Mouse (Mus musculus) stomach, postnatal 0 days (tissue): ENCODE data around the gene Zfp9. TPM values are rescaled to one million over a fixed set of nuclear protein-coding genes. Genes with fewer than 3 reads are reported as not detected.

ENCODE experiments used
- ATAC-seq: fragments of 200-750 bp; cut with Nextera tagmentation; 2 replicates; pipeline ENCODE4 v1.8.0; 2017; ENCODE audit not compliant: low FRiP score, low TSS enrichment
- DNase-seq: peaks from one replicate; pipeline ENCODE4 v3.0.0-alpha.2; 2016; ENCODE audit warnings: low spot score
- H3K27ac ChIP-seq: fragments of 300-500 bp; sonication (generic); replicated peaks from 2 replicates; pipeline ENCODE4 v1.5.1; 2014; ENCODE audit warnings: mild to moderate bottlenecking, control low read depth
- H3K27me3 ChIP-seq: fragments of 300-500 bp; sonication (generic); 2 replicates; pipeline ENCODE4 v1.6.1; 2014; ENCODE audit warnings: low read length; ENCODE audit not compliant: control insufficient read depth, insufficient read depth
- H3K36me3 ChIP-seq: fragments of 300-500 bp; sonication (generic); 2 replicates; pipeline ENCODE4 v1.6.1; 2014; ENCODE audit warnings: low read length, mixed read lengths; ENCODE audit not compliant: control insufficient read depth, insufficient read depth
- H3K4me1 ChIP-seq: fragments of 300-500 bp; sonication (generic); replicated peaks from 2 replicates; pipeline ENCODE4 v1.6.1; 2014; ENCODE audit warnings: antibody characterized with exemption; ENCODE audit not compliant: control insufficient read depth, insufficient read depth
- H3K4me2 ChIP-seq: fragments of 300-500 bp; sonication (generic); replicated peaks from 2 replicates; pipeline ENCODE4 v1.6.1; 2014; ENCODE audit warnings: low read depth, mild to moderate bottlenecking, control low read depth, moderate library complexity
- H3K4me3 ChIP-seq: fragments of 300-500 bp; sonication (generic); 2 replicates; pipeline ENCODE4 v1.5.1; 2014; ENCODE audit warnings: low read depth, low read length, control low read depth
- H3K9ac ChIP-seq: fragments of 300-500 bp; sonication (generic); 2 replicates; pipeline ENCODE4 v1.6.1; 2014; ENCODE audit warnings: mild to moderate bottlenecking, low read length, control low read depth, mixed read lengths
- H3K9me3 ChIP-seq: fragments of 300-500 bp; sonication (generic); 2 replicates; pipeline ENCODE4 v1.6.1; 2016; ENCODE audit warnings: low read length; ENCODE audit not compliant: control insufficient read depth
- CTCF ChIP-seq: IDR thresholded peaks from 2 replicates; pipeline ENCODE4 v1.5.1; 2016; ENCODE audit warnings: antibody characterized with exemption, low read depth, mild to moderate bottlenecking, moderate library complexity
- EP300 ChIP-seq: optimal IDR thresholded peaks from 2 replicates; pipeline ENCODE3; 2016; ENCODE audit warnings: antibody characterized with exemption
- WGBS: fragments of 180-500 bp; shearing (Covaris S2); extraction: QIAGEN DNeasy Blood & Tissue Kit; methylation state at CpG from one replicate; pipeline ENCODE4 v1.1.7; 2014; 5-methylcytosine and 5-hydroxymethylcytosine counted together
- polyA plus RNA-seq: library from polyadenylated mRNA; unstranded; fragments of >200 nt; fragmentation: Nextera tagmentation; extraction: Ambion mirVana; gene quantifications from 2 replicates; pipeline ENCODE4 v1.2.1, GENCODE M21; 2015

The Zfp9 gene
- polyA plus RNA-seq, 1 experiment from 2014 or later = 3.4 TPM

- peak overlapping the region; percentile 62 for H3K4me2 ChIP-seq
- H3K9ac ChIP-seq = peak overlapping the region; percentile 76; the same call in 1 of the 2 replicates
- H3K9me3 ChIP-seq = no peaks in the 10 kb centered on the region
- ATAC-seq (no peak), DNase-seq (no peak)
- 27% methylated on average over 10 of the region's 10 CpGs for WGBS
- H3K4me1 ChIP-seq = no peaks in the 10 kb centered on the region
- TF ChIP-seq CTCF (no peak), EP300 (no peak)
- H3K27me3 ChIP-seq = no peaks in the 10 kb centered on the region
- no peaks in the 10 kb centered on the region for H3K36me3 ChIP-seq
- H3K4me3 ChIP-seq = peak overlapping the region; percentile 57
- H3K27ac ChIP-seq = no peak overlapping the region
Measured at GRCm38 (mm10) chr6:118477875-118478785, 990 bp downstream of the Zfp9 start.

- 83% methylated on average over 15 of the region's 15 CpGs for WGBS
- TF ChIP-seq EP300 (no peak), CTCF (no peak)
- H3K4me3 ChIP-seq = no peak overlapping the region
- no peak overlapping the region for H3K27ac ChIP-seq
- no peaks in the 10 kb centered on the region for H3K9me3 ChIP-seq
- H3K27me3 ChIP-seq = no peaks in the 10 kb centered on the region
- ATAC-seq (no peak), DNase-seq (no peak)
- H3K36me3 ChIP-seq = no peaks in the 10 kb centered on the region
- no peaks in the 10 kb centered on the region for H3K4me1 ChIP-seq
- no peak overlapping the region for H3K4me2 ChIP-seq
- H3K9ac ChIP-seq = no peak overlapping the region
Measured at GRCm38 (mm10) chr6:118462069-118462705, 16.9 kb downstream of the Zfp9 start.

GRCm38 (mm10) chr6:118457726-118458125, 21.4 kb downstream of the Zfp9 start:
- Histone ChIP-seq H3K4me2 (no peak overlapping the region), H3K36me3 (no peaks in the 10 kb centered on the region), H3K4me1 (no peaks in the 10 kb centered on the region), H3K27ac (no peak overlapping the region), H3K9ac (no peak overlapping the region), H3K9me3 (no peaks in the 10 kb centered on the region), H3K4me3 (no peak overlapping the region), H3K27me3 (no peaks in the 10 kb centered on the region)
- DNase-seq (no peak), ATAC-seq (no peak)
- 84% methylated on average over 1 of the region's 1 CpGs for WGBS
- TF ChIP-seq EP300 (no peak), CTCF (no peak)

GRCm38 (mm10) chr6:118455042-118455631, 24.0 kb downstream of the Zfp9 start, which contains the start of gene Zfp248:
Gene Zfp248 (minus strand): TSS chr6:118455528.
- ATAC-seq (peak; percentile 97), DNase-seq (peak; percentile 82)
- no peaks in the 10 kb centered on the region for H3K9me3 ChIP-seq
- TF ChIP-seq EP300 (no peak), CTCF (peak; percentile 75)
- H3K36me3 ChIP-seq = no peaks in the 10 kb centered on the region
- no peaks in the 10 kb centered on the region for H3K4me1 ChIP-seq
- peak within 1 kb of the TSS; percentile 93 for H3K27ac ChIP-seq
- H3K9ac ChIP-seq = peak within 1 kb of the TSS; percentile 88
- peak within 1 kb of the TSS; percentile 72 for H3K4me3 ChIP-seq
- H3K4me2 ChIP-seq = peak within 1 kb of the TSS; percentile 84
- H3K27me3 ChIP-seq = no peaks in the 10 kb centered on the region
- WGBS = under 1% methylated on average over 43 of the region's 43 CpGs

GRCm38 (mm10) chr6:118454452-118454851, 24.7 kb downstream of the Zfp9 start:
- Histone ChIP-seq H3K27me3 (no peaks in the 10 kb centered on the region), H3K4me2 (peak overlapping the region; percentile 84), H3K4me1 (no peaks in the 10 kb centered on the region), H3K27ac (peak overlapping the region; percentile 93), H3K36me3 (no peaks in the 10 kb centered on the region), H3K9ac (peak overlapping the region; percentile 88), H3K4me3 (peak overlapping the region; percentile 72), H3K9me3 (no peaks in the 10 kb centered on the region)
- WGBS = 16% methylated on average over 8 of the region's 8 CpGs
- ATAC-seq (no peak), DNase-seq (no peak)
- TF ChIP-seq CTCF (no peak), EP300 (no peak)
